Mouse (Mus musculus) colon, adult 2 months (tissue): ENCODE data around the gene Dhx32. TPM values are rescaled to one million over a fixed set of nuclear protein-coding genes. Genes with fewer than 3 reads are reported as not detected.

ENCODE experiments used
- polyA plus RNA-seq: library from polyadenylated mRNA; depleted of rRNA; stranded (reverse); fragments of >200 nt; gene quantifications from 2 replicates; pipeline ENCODE4 v1.2.3, GENCODE M21; 2012; rRNA removed

The Dhx32 gene
- 52.3 and 53.7 TPM in 2 replicates for polyA plus RNA-seq

GRCm38 (mm10) chr7:133782717-133783435 lies at the start of gene Dhx32:
Dhx32 (minus strand) TSS chr7:133782726.

DNA sequence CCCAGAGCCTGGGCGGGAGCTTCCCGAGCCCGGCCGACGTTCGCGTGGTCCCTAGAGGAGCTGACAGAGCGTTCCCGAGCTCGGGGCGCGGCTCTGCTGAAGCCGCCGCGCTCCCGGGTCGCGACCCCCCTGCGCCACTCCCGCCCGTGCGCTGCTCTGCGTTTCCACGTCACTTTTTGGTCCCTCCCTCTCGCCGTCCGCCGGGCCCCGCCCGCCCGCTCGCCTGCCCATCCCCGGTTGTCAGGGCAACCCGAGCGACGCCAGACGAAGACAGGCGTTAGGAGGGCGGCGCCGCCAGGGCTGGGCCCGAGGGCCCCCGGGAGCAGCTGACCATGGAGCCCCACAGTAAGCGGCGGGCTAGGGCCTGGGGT lies 5.9 kb downstream of the Dhx32 start, which contains the start of gene Fank1:
Gene Fank1 (plus strand): TSS at position 236 of the 371 bp plus-strand sequence.

GRCm38 (mm10) chr7:133679961-133680360 lies 102.6 kb downstream of the Dhx32 start, which contains the start of gene Mmp21:
Mmp21 (minus strand) TSS chr7:133680061.

Other genes starting within 250 kb of the Dhx32 start
- gene Tex36, start 180.6 kb downstream of the Dhx32 start, polyA plus RNA-seq = not detected in 2 replicates
- 5.7 and 6.4 TPM in 2 replicates for gene Edrf1, start 145.2 kb downstream of the Dhx32 start, polyA plus RNA-seq
- gene Mmp21, start 102.7 kb downstream of the Dhx32 start, polyA plus RNA-seq = 0.07 TPM in 1 of 2 replicates, not detected in the other
- gene Bccip, start 73.4 kb downstream of the Dhx32 start, polyA plus RNA-seq = 9.9 and 16.3 TPM in 2 replicates
- gene Uros, start 72.7 kb downstream of the Dhx32 start, polyA plus RNA-seq = 15.7 and 16.6 TPM in 2 replicates
- gene Fank1, start 5.9 kb downstream of the Dhx32 start, polyA plus RNA-seq = 0.21 and 0.29 TPM in 2 replicates